Mouse (Mus musculus): ENCODE results near the gene Psors1c2. TPM values are rescaled to one million over a fixed set of nuclear protein-coding genes. Genes with fewer than 3 reads are reported as not detected.
A peak's percentile ranks its signal among the peaks of the same experiment; 100 is the strongest.

Psors1c2 gene
- total RNA-seq, 2 experiments from 2014 or later: not detected

GRCm38 (mm10) chr17:35556186-35556765 is 23.3 kb downstream of the Psors1c2 start:
- DNase-seq (ENCODE audit: low spot score): no peak

DNA sequence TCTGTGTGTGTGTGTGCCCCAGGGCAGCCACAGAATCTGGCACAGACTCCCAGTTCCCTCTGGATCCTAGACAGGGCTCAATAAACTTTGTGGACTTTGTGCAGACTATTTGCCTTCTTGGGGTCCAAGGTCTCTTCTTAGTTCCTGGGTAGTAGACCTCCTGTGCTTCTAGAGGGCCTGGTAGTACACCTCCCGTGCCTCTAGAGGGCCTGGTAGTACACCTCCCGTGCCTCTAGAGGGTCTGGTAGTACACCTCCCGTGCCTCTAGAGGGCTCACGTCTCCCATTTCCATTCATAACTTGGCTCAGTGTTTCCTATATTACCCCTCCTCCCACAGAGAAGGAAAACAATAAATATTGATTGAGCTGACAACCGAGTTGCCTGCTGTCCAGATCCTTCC is 23.8 kb downstream of the Psors1c2 start:
- DNase-seq (ENCODE audit: low spot score): no peak

DNA sequence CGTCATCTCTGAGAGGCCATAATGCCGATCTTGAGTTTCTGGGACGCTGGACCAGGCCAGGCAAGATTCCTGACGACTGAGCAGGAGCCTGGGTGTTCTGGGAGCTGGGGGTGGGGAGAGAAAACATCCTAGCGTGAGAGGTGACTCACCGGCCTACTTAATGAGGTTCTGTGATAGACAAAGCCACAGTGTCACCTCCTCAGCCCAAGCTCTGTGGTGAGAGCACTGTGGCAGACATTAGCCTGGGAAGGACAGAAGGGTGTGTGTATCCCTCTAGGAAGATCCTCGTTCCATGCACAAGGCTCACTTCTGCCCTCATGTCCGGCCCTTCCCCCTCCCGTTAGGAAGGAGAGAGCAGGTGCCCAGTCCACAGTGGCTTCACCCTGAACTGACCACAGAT is 24.4 kb downstream of the Psors1c2 start:
- DNase-seq (ENCODE audit: low spot score): no peak

DNA sequence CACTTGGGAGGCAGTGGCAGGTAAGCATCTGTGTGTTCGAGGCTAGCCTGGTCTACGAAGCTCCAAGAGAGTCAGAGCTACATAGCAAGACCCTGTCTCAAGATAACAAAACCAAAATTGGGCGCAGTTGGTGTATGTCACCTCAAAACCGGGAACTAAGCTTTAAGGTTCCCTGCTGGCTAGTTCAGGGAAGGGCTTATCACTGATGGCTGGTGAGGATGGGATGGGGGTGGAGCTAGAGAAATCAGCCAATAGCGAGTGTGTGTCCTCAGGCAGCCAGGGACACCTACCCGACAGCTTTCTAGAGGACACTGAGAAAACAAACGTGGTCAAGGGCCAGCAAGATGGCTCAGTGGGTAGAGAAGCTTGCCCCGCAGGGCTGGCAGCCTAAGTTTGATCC is 25.2 kb downstream of the Psors1c2 start:
- no peak for DNase-seq (ENCODE audit: low spot score)

GRCm38 (mm10) chr17:35567150-35567549 is 34.1 kb downstream of the Psors1c2 start, which contains the start of gene 2300002M23Rik:
2300002M23Rik (plus strand) TSS chr17:35567450.
- no peak for DNase-seq (ENCODE audit: low spot score)

GRCm38 (mm10) chr17:35567767-35568166 is 34.8 kb downstream of the Psors1c2 start:
- DNase-seq (ENCODE audit: low spot score): no peak

GRCm38 (mm10) chr17:35569091-35569944 is 36.3 kb downstream of the Psors1c2 start:
- DNase-seq (ENCODE audit: low spot score): no peak

GRCm38 (mm10) chr17:35570836-35571235 is 37.8 kb downstream of the Psors1c2 start:
- DNase-seq (ENCODE audit: low spot score): no peak

DNA sequence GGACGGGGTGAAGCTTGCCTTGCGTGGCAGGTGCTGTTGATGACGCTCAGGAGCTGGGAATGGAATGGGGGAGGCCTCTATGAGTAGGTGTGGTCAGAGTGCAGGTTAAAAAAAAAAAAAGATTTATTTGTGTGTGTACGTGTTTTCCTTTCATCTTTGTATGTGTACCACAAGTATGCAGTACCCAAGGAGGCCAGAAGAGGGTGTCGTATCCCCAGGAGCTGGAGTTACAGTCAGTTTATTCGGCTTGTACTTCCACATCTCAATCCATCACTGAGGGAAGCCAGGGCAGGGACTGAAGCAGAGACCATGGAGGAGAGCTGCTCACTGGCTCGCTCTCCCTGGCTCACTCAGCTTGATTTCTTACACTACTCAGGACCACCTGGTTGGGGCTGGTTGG is 38.5 kb downstream of the Psors1c2 start:
- no peak for DNase-seq (ENCODE audit: low spot score)

DNA sequence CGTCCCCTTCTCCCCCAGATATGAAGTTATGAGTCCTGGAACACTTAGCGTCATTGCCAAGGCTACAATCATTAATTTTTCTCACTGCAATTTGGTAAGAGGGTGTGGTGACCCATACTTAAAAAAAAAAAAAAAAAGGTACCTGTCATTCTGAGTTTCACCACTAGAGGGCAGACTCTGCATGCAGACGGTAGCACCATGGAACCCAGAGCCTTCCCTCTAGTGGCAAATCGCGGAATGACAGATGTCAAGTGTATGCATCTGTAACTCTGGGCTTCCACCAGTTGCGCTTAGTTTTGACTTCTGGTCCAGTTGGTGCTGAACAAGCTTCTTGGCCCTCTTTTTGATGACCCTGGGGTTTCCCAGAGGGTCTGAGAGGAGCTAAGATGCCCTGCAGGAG is 45.2 kb downstream of the Psors1c2 start:
- peak; percentile 80 for DNase-seq (ENCODE audit: low spot score)

- DNase-seq (ENCODE audit: low spot score): no peak
These were observed 49.9 kb downstream of the Psors1c2 start for GRCm38 (mm10) chr17:35582900-35583299.

Other genes with a start within 250 kb of the Psors1c2 start
- under 1 TPM; 0.19 to 0.27 TPM for gene H2-Q1, start 212.8 kb upstream of the Psors1c2 start, total RNA-seq (2021)
- under 1 TPM; 0.18 to 0.71 TPM for gene H2-Q2, start 191.0 kb upstream of the Psors1c2 start, total RNA-seq (2021)
- gene H2-Q4, start 153.6 kb upstream of the Psors1c2 start, total RNA-seq (2021): 1 to 10 TPM; 3.5 to 6.6 TPM
- gene H2-Q6, start 108.4 kb upstream of the Psors1c2 start, total RNA-seq (2021): 1 to 10 TPM in 1 of 2 experiments, under 1 TPM in 1; 0.94 to 1.2 TPM
- 1 to 10 TPM in 1 of 2 experiments, under 1 TPM in 1; 0.82 to 1.8 TPM for gene H2-Q7, start 94.0 kb upstream of the Psors1c2 start, total RNA-seq (2021)
- gene H2-Q10, start 63.1 kb upstream of the Psors1c2 start, total RNA-seq (2021): 1 to 10 TPM in 1 of 2 experiments, under 1 TPM in 1; 0.39 to 1.2 TPM
- not detected for gene Pou5f1, start 27.2 kb upstream of the Psors1c2 start, total RNA-seq (2021)
- gene Tcf19, start 16.4 kb upstream of the Psors1c2 start, total RNA-seq (2021): under 1 TPM; 0.66 TPM
- 1 to 10 TPM; 1.3 to 2.1 TPM for gene Cchcr1, start 16.1 kb upstream of the Psors1c2 start, total RNA-seq (2021)
- under 1 TPM; 0.09 to 0.69 TPM for gene Cdsn, start 18.9 kb downstream of the Psors1c2 start, total RNA-seq (2021)
- not detected for gene 2300002M23Rik, start 34.2 kb downstream of the Psors1c2 start, total RNA-seq (2021)
- not detected for gene Sfta2, start 68.3 kb downstream of the Psors1c2 start, total RNA-seq (2021)
- not detected for gene Gm9573, start 93.4 kb downstream of the Psors1c2 start, total RNA-seq (2021)
- gene Mucl3, start 110.5 kb downstream of the Psors1c2 start, total RNA-seq (2021): not detected
- 10 to 100 TPM in 1 of 2 experiments, 1 to 10 TPM in 1; 9.8 to 13.7 TPM for gene Vars2, start 134.4 kb downstream of the Psors1c2 start, total RNA-seq (2021)
- 10 to 100 TPM; 17.7 to 18.9 TPM for gene Gtf2h4, start 140.5 kb downstream of the Psors1c2 start, total RNA-seq (2021)
- gene Ddr1, start 171.4 kb downstream of the Psors1c2 start, total RNA-seq (2021): 10 to 100 TPM; 12.4 to 17.1 TPM

All from gastrocnemius, adult 18-20 months (tissue).